Mouse (Mus musculus) heart, postnatal 0 days (tissue): ENCODE results near the gene Magi2.
"Not testable (repeated sequence)": the region's sequence is repeated elsewhere in the genome, so short reads cannot be mapped to it uniquely, and the experiment has no call there.

Experiments used
- CTCF ChIP-seq: IDR thresholded peaks from 2 replicates; pipeline ENCODE4 v1.5.1; 2016; ENCODE audit warnings: antibody characterized with exemption, control low read depth, low read depth
- EP300 ChIP-seq: IDR thresholded peaks from 2 replicates; pipeline ENCODE4 v1.6.1; 2016; ENCODE audit warnings: antibody characterized with exemption, low read depth

GRCm38 (mm10) chr5:20272680-20273079 is 1045.8 kb downstream of the Magi2 start:
- not testable (repeated sequence) for TF ChIP-seq CTCF, EP300
